Mouse (Mus musculus): ENCODE measurements around the gene Rps15. TPM values are rescaled to one million over a fixed set of nuclear protein-coding genes. Genes with fewer than 3 reads are reported as not detected.

Gene Rps15
- polyA plus RNA-seq, 1 experiment from 2014 or later: 525 TPM

DNA sequence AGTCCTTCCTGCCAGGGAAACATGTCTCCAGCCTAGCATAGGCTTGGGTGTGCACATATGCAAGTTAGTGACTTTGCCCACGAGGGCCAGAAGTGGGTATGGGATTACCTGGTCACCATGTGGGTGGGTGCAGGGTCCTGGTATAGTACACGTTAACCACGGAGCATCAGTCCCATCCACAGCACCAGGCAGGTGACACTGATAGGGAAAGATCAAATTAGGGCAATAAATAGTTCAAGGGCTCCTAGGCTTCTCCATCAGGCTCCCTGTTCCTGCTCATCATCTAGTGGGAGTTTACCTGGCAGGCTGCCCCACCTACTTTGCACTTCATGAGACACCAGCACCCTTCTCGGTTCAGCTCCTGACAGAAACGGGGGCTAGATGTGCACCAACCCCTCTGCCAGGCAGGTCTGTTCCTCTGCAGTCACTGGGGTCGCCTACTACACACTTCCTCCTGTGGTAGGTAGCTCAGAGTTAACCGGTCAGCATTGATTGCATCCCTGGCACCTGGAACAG lies 2.6 kb downstream of the Rps15 start:
- ATAC-seq (replicated peaks; ENCODE audit: insufficient number of reproducible peaks, insufficient read depth, low FRiP score, low read depth): no peak
- WGBS: 47% methylated on average over 7 of the region's 7 CpGs
- Histone ChIP-seq H3K4me1 (replicated peaks) (peaks cover 40% of the 10 kb centered on the region), H3K9ac (no peak overlapping the region), H3K9me3 (replicated peaks) (no peaks in the 10 kb centered on the region), H3K27ac (no peak overlapping the region), H3K36me3 (peaks cover 15% of the 10 kb centered on the region; the same call in 1 of the 2 replicates), H3K4me2 (no peak overlapping the region), H3K27me3 (peaks cover 34% of the 10 kb centered on the region), H3K4me3 (no peak overlapping the region)

DNA sequence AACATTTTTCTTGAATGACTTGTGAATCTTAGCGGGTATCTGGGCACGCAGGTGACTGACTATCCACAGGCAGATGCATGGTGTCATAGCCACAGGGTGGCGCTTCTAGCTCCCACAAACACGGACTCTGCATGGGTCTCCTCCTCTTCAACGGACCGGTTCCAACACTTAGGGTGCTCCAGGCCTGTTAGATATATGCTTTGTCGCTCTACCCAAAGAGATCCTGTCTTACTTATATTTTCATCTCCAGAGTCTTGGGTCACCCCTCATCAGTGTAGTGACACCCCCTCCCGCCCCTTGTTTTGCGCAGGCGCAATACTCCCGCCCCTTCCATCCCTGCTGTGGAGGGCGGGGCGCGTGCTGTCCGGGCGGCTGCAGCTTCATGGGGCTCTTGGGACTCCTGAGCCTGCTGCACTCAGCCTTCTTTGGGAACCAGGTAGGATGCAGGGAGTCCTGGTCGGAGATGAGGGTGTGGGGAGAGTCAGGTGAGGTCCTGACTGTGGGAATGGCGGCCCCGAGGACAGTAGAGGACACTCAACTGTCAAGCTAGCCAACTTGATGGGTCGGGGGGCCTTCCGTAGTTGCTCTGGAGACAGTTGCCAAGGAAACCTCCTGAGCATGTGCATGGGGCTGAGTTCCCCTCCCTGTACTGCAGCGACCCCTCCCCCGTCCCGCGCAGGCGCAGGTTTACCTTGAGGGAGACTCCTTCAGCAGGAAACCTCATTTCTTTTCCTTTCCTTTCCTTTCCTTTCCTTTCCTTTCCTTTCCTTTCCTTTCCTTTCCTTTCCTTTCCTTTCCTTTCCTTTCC lies 3.6 kb downstream of the Rps15 start, which contains the start of gene Apc2:
TSS of gene Apc2 (plus strand) at position 360 of the 808 bp plus-strand sequence.
- peaks cover 44% of the 10 kb centered on the region for H3K27me3 ChIP-seq
- ATAC-seq (replicated peaks; ENCODE audit: insufficient number of reproducible peaks, insufficient read depth, low FRiP score, low read depth): peak; percentile 27; the same call in 1 of the 2 replicates
- H3K4me2 ChIP-seq: peak within 1 kb of the TSS; percentile 84
- peaks cover 40% of the 10 kb centered on the region for H3K4me1 ChIP-seq (replicated peaks)
- H3K27ac ChIP-seq: peak within 1 kb of the TSS; percentile 17; the same call in 1 of the 2 replicates
- H3K4me3 ChIP-seq: peak within 1 kb of the TSS; percentile 52
- no peaks in the 10 kb centered on the region for H3K9me3 ChIP-seq (replicated peaks)
- peaks cover 15% of the 10 kb centered on the region; the same call in 1 of the 2 replicates for H3K36me3 ChIP-seq
- peak within 1 kb of the TSS; percentile 57 for H3K9ac ChIP-seq
- 3% methylated on average over 26 of the region's 26 CpGs for WGBS

DNA sequence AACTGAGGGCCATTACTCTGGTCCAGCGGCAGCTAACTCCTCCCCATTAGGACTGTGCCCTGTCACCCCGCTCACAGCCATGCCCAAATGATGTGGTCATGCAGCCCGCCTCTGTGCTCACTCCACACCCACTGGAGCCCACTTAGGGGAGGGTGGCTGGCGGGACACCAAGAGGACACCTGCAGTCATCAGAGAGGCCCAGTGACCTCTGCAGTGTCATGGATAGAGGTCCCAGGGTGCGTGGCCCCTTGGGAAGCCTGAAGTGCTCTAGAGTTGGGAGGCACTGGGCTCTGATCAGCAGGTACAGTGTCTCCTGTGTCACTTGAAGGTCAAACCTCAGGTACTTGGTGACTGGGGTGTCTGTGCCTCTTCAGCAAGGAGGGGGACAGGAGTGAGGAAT lies 4.6 kb downstream of the Rps15 start:
- Histone ChIP-seq H3K27ac (no peak overlapping the region), H3K4me3 (0 out of 2 replicates have a peak overlapping the region, but pooled peaks have one; percentile 52), H3K36me3 (peaks cover 15% of the 10 kb centered on the region; the same call in 1 of the 2 replicates), H3K4me2 (0 out of 2 replicates have a peak overlapping the region, but pooled peaks have one; percentile 84), H3K9ac (no peak overlapping the region), H3K4me1 (replicated peaks) (peaks cover 38% of the 10 kb centered on the region), H3K9me3 (replicated peaks) (no peaks in the 10 kb centered on the region), H3K27me3 (peaks cover 54% of the 10 kb centered on the region)
- WGBS: 76% methylated on average over 5 of the region's 5 CpGs
- ATAC-seq (replicated peaks; ENCODE audit: insufficient number of reproducible peaks, insufficient read depth, low FRiP score, low read depth): no peak

DNA sequence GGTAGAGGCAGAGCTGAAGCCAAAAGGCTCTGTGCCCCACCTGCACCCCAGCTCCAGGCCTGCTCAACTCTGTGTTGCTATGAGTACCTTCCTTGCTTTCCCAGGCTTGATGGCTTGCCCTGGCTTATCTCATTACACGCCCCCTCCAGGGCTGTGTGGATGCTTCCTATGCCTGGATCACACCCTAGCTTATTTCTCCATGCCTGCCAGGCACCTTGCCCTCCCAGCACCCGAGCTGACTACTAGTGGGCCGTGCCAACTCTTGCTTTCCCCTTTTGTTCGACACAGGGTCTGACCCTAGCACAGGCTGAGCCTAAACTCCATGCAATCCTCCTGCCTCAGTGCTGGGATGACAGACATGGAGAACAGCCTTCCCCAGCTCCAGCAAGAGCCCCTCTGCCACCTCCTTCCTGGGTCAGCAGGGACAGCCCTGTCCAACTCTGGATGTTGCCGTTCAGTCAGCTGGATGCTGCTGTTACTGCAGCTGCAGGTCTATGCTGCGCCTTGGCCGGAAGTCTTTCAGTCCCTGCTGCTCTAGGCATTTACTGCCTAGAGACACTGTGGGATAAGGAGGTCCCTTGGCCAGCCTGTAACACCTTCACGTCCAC lies 5.4 kb downstream of the Rps15 start:
- peaks cover 15% of the 10 kb centered on the region; the same call in 1 of the 2 replicates for H3K36me3 ChIP-seq
- H3K4me1 ChIP-seq (replicated peaks): peaks cover 43% of the 10 kb centered on the region
- no peak for ATAC-seq (replicated peaks; ENCODE audit: insufficient number of reproducible peaks, insufficient read depth, low FRiP score, low read depth)
- 56% methylated on average over 8 of the region's 8 CpGs for WGBS
- no peak overlapping the region for H3K4me3 ChIP-seq
- no peaks in the 10 kb centered on the region for H3K9me3 ChIP-seq (replicated peaks)
- H3K9ac ChIP-seq: no peak overlapping the region
- no peak overlapping the region for H3K4me2 ChIP-seq
- no peak overlapping the region for H3K27ac ChIP-seq
- peaks cover 62% of the 10 kb centered on the region for H3K27me3 ChIP-seq

DNA sequence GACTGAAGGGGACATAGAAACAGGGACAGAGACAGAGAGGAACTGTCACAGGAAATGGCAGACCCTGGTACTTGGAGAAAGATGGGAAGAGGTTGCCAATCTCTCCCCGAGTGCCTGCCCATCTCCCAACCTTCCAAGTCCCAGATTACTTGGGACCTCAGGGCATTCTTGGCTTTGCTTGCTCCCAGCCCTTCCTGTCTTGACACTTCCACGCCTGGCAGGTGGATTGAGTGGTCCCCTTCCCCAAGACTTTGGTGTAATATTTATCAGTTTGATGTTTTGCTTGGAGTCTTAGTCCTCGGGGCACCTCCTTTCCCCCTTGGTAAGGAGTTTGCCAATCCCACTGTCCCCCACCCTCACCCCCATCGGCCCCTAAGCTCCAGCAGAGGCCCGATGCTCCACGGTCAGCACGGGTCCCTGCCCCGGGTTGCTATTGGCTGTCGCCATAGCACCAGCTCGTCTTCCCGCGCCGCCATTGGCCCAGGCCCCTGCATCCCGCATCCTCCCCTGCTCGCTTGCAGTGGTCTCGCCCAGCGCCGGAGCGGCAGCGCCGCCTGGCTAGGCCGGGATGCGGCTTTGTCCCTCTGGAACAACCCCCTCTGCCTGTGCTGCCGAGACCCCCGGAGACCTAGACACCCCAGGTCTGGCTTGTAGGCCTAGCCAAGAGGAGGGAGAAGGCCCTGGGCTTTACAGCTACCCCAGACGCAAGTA lies 6.5 kb downstream of the Rps15 start:
- ATAC-seq (replicated peaks; ENCODE audit: insufficient number of reproducible peaks, insufficient read depth, low FRiP score, low read depth): no peak
- peaks cover 10% of the 10 kb centered on the region; the same call in 1 of the 2 replicates for H3K36me3 ChIP-seq
- H3K4me2 ChIP-seq: no peak overlapping the region
- no peak overlapping the region for H3K9ac ChIP-seq
- no peak overlapping the region for H3K27ac ChIP-seq
- no peaks in the 10 kb centered on the region for H3K9me3 ChIP-seq (replicated peaks)
- H3K4me3 ChIP-seq: peak overlapping the region; percentile 21
- peaks cover 70% of the 10 kb centered on the region for H3K27me3 ChIP-seq
- 8% methylated on average over 26 of the region's 26 CpGs for WGBS
- H3K4me1 ChIP-seq (replicated peaks): peaks cover 37% of the 10 kb centered on the region

DNA sequence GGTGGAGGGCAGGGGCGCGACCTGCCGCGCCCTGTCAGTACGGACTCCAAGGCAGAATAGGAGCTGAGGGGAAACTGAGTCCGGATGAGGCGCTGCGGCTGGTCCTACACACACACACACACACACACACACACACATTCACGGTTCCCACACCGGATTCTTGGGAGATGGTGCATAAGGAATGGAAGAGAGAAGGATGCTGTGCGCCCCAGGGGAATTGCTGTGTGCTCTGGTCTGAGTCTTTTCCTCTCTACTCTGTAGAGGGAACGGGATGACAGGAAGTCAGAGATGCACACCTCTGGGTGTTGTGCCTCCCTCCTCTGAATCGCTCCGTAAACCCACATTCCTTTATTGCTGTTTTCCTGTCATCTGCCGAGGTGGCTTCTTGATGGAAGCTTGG lies 7.0 kb downstream of the Rps15 start:
- Histone ChIP-seq H3K4me1 (replicated peaks) (peaks cover 33% of the 10 kb centered on the region), H3K27ac (no peak overlapping the region), H3K9me3 (replicated peaks) (no peaks in the 10 kb centered on the region), H3K9ac (no peak overlapping the region), H3K4me3 (peak overlapping the region; percentile 21), H3K4me2 (no peak overlapping the region), H3K36me3 (peaks cover 4% of the 10 kb centered on the region; the same call in 1 of the 2 replicates), H3K27me3 (peaks cover 76% of the 10 kb centered on the region)
- 13% methylated on average over 15 of the region's 15 CpGs for WGBS
- ATAC-seq (replicated peaks; ENCODE audit: insufficient number of reproducible peaks, insufficient read depth, low FRiP score, low read depth): no peak

DNA sequence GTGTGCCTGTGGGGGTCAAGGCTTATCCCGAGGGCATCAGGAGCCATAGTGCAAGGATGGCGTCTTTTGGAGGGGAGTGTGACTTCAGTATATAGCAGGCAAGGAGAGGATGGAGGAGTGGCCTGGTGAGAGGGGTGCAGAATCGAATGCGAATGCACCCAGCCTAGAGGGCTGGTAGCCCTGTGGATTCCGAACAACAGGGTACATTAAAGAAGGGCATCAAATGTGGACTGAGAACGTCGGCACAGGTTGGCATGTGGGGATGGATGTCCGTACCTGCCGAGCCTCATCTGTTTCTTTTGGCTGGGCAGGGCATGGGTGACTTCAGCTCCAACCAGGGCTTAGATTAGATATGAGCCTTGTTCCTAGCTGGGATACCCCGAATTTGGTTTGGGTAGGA lies 7.6 kb downstream of the Rps15 start:
- Histone ChIP-seq H3K4me2 (no peak overlapping the region), H3K9ac (no peak overlapping the region), H3K27ac (no peak overlapping the region), H3K36me3 (no peaks in the 10 kb centered on the region), H3K4me3 (no peak overlapping the region), H3K9me3 (replicated peaks) (no peaks in the 10 kb centered on the region), H3K4me1 (replicated peaks) (peaks cover 33% of the 10 kb centered on the region), H3K27me3 (peaks cover 81% of the 10 kb centered on the region)
- 48% methylated on average over 10 of the region's 10 CpGs for WGBS
- no peak for ATAC-seq (replicated peaks; ENCODE audit: insufficient number of reproducible peaks, insufficient read depth, low FRiP score, low read depth)

DNA sequence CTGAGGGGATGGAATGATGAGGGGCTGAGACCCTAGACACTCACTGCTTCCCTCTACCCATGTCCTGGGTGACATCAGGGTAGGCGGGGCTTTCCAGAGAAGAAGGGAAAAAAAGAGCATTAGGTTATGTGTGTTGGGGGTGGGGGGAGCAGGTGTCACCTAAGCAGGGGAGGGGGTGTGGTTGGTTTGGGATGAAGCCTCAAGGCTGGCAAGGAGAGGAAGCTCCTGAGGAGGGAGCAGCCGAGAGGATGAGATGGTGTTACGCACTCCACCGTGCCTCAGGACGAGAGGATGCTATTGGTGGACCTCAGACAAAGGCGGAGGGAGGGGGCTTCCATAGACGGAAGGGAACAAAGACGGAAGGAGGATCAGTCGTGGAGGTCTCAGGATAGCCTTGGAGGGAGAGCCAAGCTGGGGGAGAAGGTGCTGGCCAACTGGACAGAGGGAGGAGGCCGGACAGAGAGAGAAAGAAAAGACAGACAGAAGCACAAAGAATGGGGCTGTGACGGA lies 8.5 kb downstream of the Rps15 start:
- ATAC-seq (replicated peaks; ENCODE audit: insufficient number of reproducible peaks, insufficient read depth, low FRiP score, low read depth): no peak
- Histone ChIP-seq H3K27me3 (peaks cover 90% of the 10 kb centered on the region), H3K4me2 (no peak overlapping the region), H3K9ac (no peak overlapping the region), H3K27ac (no peak overlapping the region), H3K4me1 (replicated peaks) (peaks cover 25% of the 10 kb centered on the region), H3K9me3 (replicated peaks) (no peaks in the 10 kb centered on the region), H3K36me3 (no peaks in the 10 kb centered on the region), H3K4me3 (no peak overlapping the region)
- WGBS: 38% methylated on average over 11 of the region's 11 CpGs

DNA sequence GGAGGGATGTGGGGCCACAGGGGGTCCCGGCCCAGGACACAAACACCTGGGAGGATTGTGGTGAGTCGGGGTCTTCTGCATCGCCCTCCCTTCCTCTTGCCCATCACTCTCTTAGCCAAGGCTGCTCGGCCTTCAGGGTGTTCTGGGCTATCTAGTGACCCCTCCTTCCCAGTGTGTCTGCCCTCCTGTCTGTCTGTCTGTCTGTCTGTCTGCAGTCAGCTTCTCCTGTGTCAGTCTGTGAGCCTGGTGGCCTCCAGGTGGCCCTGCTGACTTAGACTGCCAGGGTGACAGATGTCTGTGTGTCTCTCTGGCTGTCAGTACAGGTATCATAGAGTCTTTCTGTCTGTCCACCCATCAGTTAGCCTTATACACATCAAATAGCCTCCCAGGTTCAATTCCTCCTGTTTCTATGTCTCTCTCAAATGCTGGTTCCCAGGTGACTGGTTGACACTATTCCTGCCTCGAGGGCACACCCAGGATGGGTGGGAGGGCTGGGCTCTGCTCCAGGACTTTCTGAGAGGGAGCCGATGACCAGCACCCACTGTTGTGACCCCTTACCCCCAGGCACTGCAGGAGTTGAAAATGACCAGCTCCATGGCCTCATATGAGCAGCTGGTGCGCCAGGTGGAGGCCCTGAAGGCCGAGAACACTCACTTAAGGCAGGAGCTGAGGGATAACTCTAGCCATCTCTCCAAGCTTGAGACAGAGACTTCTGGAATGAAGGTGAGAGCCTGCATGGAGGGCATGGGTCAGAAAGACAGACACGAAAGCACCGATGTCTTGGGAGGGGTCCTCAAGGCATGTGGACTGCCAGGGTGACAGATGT lies 9.2 kb downstream of the Rps15 start:
- Histone ChIP-seq H3K9me3 (replicated peaks) (no peaks in the 10 kb centered on the region), H3K36me3 (no peaks in the 10 kb centered on the region), H3K27ac (peak overlapping the region; percentile 42; the same call in 1 of the 2 replicates), H3K27me3 (peaks cover 97% of the 10 kb centered on the region), H3K4me1 (replicated peaks) (peaks cover 19% of the 10 kb centered on the region), H3K4me2 (no peak overlapping the region), H3K4me3 (no peak overlapping the region), H3K9ac (no peak overlapping the region)
- 75% methylated on average over 10 of the region's 10 CpGs for WGBS
- ATAC-seq (replicated peaks; ENCODE audit: insufficient number of reproducible peaks, insufficient read depth, low FRiP score, low read depth): no peak

DNA sequence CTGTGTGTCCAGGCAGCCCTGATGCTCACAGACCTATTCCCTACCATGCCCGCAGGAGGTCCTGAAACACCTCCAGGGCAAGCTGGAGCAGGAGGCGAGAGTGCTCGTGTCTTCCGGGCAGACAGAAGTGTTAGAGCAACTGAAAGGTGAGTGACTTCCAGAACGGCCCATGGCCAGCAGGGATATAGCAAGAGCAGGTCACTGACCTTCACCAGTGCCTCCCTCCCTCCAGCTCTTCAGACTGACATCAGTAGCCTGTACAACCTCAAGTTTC lies 9.8 kb downstream of the Rps15 start:
- H3K4me3 ChIP-seq: no peak overlapping the region
- no peak for ATAC-seq (replicated peaks; ENCODE audit: insufficient number of reproducible peaks, insufficient read depth, low FRiP score, low read depth)
- peak overlapping the region; percentile 42; the same call in 1 of the 2 replicates for H3K27ac ChIP-seq
- H3K27me3 ChIP-seq: peaks cover 97% of the 10 kb centered on the region
- H3K4me2 ChIP-seq: peak overlapping the region; percentile 21
- H3K9ac ChIP-seq: no peak overlapping the region
- no peaks in the 10 kb centered on the region for H3K9me3 ChIP-seq (replicated peaks)
- peaks cover 14% of the 10 kb centered on the region for H3K4me1 ChIP-seq (replicated peaks)
- no peaks in the 10 kb centered on the region for H3K36me3 ChIP-seq
- WGBS: 54% methylated on average over 5 of the region's 5 CpGs
